Mouse (Mus musculus) liver, adult (tissue): Measurements from ENCODE around the gene Jph3.

Source experiments
- GATA4 ChIP-seq: IDR thresholded peaks from 2 replicates; pipeline ENCODE4 v1.6.1; 2014; ENCODE audit warnings: mild to moderate bottlenecking, low read length; ENCODE audit not compliant: insufficient replicate concordance

Jph3 gene

DNA sequence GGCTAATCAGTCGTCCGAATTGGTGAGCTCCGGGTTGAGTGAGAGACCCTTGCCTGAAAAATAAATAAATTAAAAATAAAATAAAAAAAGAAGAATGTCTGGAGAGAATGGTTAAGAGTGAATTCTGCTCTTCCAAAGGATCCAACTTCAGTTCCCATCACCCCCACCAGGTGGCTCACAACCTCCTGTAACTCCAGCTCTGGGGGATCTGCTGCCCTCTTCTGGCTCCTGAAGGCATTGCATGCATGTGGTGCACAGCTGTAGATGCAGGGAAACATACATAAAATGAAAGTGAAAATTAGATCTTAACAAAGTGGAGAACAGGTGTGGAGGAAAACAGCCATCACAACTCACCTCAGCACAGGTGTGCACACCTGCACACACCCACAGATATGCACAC, 22.0 kb downstream of the Jph3 start:
- no peak for TF ChIP-seq GATA4

- TF ChIP-seq GATA4 = no peak
These were observed 29.0 kb downstream of the Jph3 start for GRCm38 (mm10) chr8:121758470-121758869.

DNA sequence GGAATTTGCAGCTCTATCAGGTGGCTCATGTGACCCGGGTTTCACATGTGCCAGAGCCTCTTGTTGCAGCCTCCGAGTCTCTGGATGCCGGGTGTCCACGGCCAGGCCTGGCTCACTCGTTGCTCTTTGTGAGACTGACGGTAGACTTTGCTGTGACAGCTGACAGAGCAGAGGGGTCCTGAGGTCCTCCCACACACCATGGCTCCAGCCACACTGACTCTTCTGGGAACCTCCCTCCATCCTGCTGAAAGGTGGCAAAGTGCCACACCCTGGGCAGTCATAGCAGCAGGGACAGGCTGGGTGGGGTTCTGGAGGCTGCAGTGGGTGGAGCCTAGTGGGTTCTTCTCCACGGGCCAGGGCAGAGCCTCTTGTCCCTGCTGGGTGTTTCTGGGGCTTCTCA, 31.1 kb downstream of the Jph3 start:
- no peak for TF ChIP-seq GATA4

- no peak for TF ChIP-seq GATA4
These were observed 32.1 kb downstream of the Jph3 start for GRCm38 (mm10) chr8:121761480-121761879.

GRCm38 (mm10) chr8:121762999-121763699, 33.7 kb downstream of the Jph3 start:
- no peak for TF ChIP-seq GATA4

GRCm38 (mm10) chr8:121763700-121764013, 34.2 kb downstream of the Jph3 start:
- no peak for TF ChIP-seq GATA4

- TF ChIP-seq GATA4 = no peak
These were observed 36.2 kb downstream of the Jph3 start for GRCm38 (mm10) chr8:121765594-121766138.

DNA sequence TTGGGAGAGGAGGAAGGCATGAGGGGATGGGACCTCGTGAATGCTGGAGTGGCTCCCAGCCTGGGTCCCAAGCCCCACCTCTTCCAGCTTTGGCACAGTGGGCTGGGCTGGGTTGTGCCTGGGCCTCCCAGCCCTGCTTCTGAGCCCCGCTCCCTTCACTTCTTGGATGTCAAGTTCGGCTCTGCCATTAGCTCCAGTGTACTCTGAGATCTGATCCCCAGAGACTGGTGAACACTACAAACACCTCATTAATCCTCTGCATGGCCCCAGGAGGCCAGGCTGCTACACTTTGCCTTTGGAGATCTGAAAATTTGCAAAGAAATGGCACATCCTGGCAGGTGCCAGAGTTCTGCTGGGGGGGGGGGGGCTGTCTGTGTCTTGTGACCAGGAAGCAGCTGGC, 39.7 kb downstream of the Jph3 start:
- no peak for TF ChIP-seq GATA4

GRCm38 (mm10) chr8:121769621-121770020, 40.2 kb downstream of the Jph3 start:
- no peak for TF ChIP-seq GATA4

- no peak for TF ChIP-seq GATA4
These were observed 41.7 kb downstream of the Jph3 start for GRCm38 (mm10) chr8:121770845-121771752.

DNA sequence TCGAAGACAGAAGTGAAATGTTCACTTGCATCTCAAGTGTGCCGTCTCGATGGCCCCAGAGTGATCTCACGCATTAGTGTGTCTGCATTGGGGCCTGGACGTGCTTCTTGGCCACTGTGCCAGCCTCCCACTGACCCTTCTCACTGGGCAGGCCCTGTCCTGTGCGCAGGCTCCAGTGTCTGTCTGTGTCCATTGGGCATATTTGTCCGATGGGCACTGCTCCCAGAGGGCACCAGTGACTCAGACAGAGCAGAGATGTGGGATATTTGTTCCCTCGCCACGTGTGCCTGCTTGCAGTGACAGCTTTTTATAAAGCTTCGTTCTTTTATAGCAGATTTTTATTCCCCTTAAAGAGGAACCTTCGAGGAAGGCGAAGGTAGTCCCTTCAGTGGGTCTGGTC, 44.5 kb downstream of the Jph3 start:
- TF ChIP-seq GATA4 = no peak

GRCm38 (mm10) chr8:121782493-121782892, 53.1 kb downstream of the Jph3 start:
- no peak for TF ChIP-seq GATA4

DNA sequence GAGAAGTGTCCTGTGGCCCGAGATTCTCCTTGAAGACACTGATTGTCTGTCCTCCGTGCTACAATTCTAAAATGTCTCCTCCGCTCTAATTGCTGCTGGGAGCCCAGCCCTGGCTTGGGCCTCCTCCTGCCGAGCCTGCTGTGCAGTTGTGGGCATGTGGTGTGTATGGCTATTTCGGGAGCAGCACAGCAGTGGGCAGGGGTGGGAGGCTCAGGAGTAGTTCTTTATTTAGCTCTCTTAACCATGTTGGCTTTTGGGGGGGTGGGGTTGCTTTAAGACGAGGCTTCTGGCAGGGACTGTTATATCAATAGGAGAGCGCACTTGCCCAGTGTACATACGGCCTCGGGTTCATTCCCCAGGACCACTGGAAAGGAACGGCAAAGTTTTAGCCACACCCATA, 57.1 kb downstream of the Jph3 start:
- TF ChIP-seq GATA4 = no peak

DNA sequence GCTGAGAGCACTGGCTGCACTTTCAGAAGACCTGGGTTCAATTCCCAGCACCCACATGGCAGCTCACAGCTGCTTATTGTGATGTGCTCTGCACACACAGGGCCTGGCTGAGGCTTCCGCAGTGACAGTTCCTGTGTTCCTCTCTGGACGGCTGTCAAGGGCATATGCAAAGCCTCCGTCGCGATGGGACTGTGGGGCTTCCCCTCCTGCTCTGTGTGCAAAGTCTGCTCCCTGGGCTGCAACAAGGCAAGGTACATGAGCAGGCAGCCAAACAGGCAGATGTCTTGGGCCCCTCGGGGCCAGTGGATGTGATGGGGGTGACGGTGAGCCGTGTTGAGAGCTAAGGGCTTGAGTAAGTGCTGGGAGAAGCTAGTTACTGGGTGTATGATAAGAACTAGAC, 59.4 kb downstream of the Jph3 start:
- no peak for TF ChIP-seq GATA4

DNA sequence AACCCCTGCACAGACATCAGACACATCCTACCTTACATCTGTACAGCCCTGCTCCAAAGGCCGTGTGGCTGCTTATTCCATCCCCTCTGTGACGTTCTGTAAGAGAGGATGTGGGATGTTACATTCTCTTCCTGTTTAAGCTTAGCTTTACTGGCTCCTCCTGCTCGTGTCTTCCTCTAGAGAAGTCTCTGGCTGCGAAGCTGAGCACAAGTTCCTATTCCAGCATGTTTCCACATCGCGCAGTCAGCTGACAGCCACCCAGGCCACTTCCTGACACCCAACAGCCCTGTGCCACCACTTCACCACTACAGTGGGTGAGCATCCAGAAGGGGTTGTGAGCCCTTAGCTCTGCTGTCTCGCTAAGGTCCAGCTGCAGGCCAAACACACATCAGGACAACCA, 62.7 kb downstream of the Jph3 start:
- no peak for TF ChIP-seq GATA4

GRCm38 (mm10) chr8:121792627-121793026, 63.2 kb downstream of the Jph3 start:
- TF ChIP-seq GATA4 = no peak

GRCm38 (mm10) chr8:121794151-121794550, 64.7 kb downstream of the Jph3 start:
- no peak for TF ChIP-seq GATA4

- no peak for TF ChIP-seq GATA4
These were observed 66.0 kb downstream of the Jph3 start for GRCm38 (mm10) chr8:121795461-121795860.
